16 mouse cellular contexts compared by ENCODE assay signal in the genomic region with DNA sequence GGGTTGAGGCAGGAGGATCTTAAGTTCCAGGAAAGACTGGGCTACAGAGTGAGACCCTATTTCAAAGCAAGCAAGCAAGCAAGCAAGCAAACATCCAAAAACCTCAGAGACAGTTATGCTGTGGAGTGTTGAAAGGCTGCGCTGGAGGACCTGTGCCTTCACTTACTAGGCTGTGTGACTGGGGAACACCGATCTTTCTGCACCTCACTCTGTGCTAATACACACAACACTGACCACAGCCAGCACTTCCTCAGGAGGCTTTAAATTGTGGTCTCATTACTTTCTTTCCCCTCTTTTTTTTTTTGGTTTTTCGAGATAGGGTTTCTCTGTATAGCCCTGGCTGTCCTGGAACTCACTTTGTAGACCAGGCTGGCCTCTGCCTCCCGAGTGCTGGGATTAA. TPM values are rescaled to one million over a fixed set of nuclear protein-coding genes. Genes with fewer than 3 reads are reported as not detected.
"Had no signal": no experiment of that assay in that cellular context is flagged by ENCODE, and none has a peak within 500 bp of the region (broad histone marks: within the 10 kb centered on the region; RNA-seq: fewer than 3 reads in every experiment).

No protein-coding gene starts in this region.

- H3K27me3 ChIP-seq: limb, embryonic 15.5 days; megakaryocyte, embryonic 14.5 days; midbrain, embryonic 12.5 days; neural tube, embryonic 13.5 days; stomach, embryonic 15.5 days had no signal

- H3K4me1 ChIP-seq: midbrain, embryonic 12.5 days; stomach, embryonic 15.5 days had no signal

- DNase-seq: kidney, adult 8-10 months; kidney, postnatal 25 days; layer of hippocampus, postnatal 36 days; lung, embryonic 14.5 days; lung, postnatal 10 days; lung, postnatal 4 days had no signal

- H3K9ac ChIP-seq: limb, embryonic 15.5 days; lung, embryonic 14.5 days; midbrain, embryonic 12.5 days; neural tube, embryonic 13.5 days; stomach, embryonic 15.5 days had no signal

- H3K4me3 ChIP-seq: limb, embryonic 15.5 days; megakaryocyte, embryonic 14.5 days; midbrain, embryonic 12.5 days; neural tube, embryonic 13.5 days; stomach, embryonic 15.5 days had no signal

- H3K27ac ChIP-seq: limb, embryonic 15.5 days; midbrain, embryonic 12.5 days; neural tube, embryonic 13.5 days; stomach, embryonic 15.5 days had no signal

- ATAC-seq: intestine, postnatal 0 days; midbrain, embryonic 16.5 days had no signal

- H3K4me2 ChIP-seq: limb, embryonic 15.5 days; lung, embryonic 14.5 days; midbrain, embryonic 12.5 days; neural tube, embryonic 13.5 days; stomach, embryonic 15.5 days had no signal

- H3K9me3 ChIP-seq: limb, embryonic 15.5 days; megakaryocyte, embryonic 14.5 days; midbrain, embryonic 12.5 days; neural tube, embryonic 13.5 days; stomach, embryonic 15.5 days had no signal

RNA-seq across cellular contexts. Expression of a gene that starts 14.9 kb away (rescaled TPM):
- total RNA-seq: layer of hippocampus, postnatal 36 days; left cerebral cortex, adult 8-10 months; left cerebral cortex, postnatal 25 days had no signal
- polyA plus RNA-seq: lung, embryonic 14.5 days; spleen, adult 2 months had no signal
